Mouse (Mus musculus): Measurements from ENCODE around the gene Klrb1a. TPM values are rescaled to one million over a fixed set of nuclear protein-coding genes. Genes with fewer than 3 reads are reported as not detected.
"Not testable (repeated sequence)": the region's sequence is repeated elsewhere in the genome, so short reads cannot be mapped to it uniquely, and the experiment has no call there.

The Klrb1a gene
- polyA plus RNA-seq (2014; fragmentation: Nextera tagmentation; extraction: Ambion mirVana), result not detected in 2 replicates

DNA sequence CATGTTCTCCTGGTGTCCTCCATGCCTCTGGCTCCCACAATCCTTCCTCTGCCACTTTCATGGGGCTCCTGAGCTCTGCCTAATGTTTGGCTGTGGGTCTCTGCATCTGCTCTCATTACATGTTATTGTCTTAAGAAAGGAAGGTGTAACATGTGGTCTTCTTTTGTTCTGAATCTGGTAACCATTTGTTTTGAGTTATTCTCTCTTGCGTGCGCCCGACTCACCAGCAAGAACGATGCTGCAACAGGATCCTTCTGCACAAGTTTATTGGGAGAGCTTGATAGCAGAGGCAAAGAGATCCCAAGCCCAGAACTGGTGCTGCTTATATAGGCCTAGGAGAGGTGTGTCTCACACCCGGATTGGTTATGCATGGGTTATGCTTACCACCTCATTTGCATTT lies at the start of gene Klrb1a:
Klrb1a (minus strand) TSS at position 101 of the 400 bp plus-strand sequence.
- not testable (repeated sequence) for ATAC-seq (ENCODE audit: low FRiP score); H3K36me3 ChIP-seq (replicated peaks; ENCODE audit: control insufficient read depth, insufficient read depth); H3K4me1 ChIP-seq (replicated peaks; ENCODE audit: control insufficient read depth, insufficient read depth, low read length); H3K27ac ChIP-seq; DNase-seq (ENCODE audit: low spot score); H3K4me3 ChIP-seq (replicated peaks; ENCODE audit: low read length); H3K27me3 ChIP-seq (ENCODE audit: control insufficient read depth, insufficient read depth, low read length); H3K9ac ChIP-seq; H3K9me3 ChIP-seq (ENCODE audit: control insufficient read depth, low read length); H3K4me2 ChIP-seq (replicated peaks)
- 92% methylated on average over 5 of the region's 5 CpGs for WGBS

DNA sequence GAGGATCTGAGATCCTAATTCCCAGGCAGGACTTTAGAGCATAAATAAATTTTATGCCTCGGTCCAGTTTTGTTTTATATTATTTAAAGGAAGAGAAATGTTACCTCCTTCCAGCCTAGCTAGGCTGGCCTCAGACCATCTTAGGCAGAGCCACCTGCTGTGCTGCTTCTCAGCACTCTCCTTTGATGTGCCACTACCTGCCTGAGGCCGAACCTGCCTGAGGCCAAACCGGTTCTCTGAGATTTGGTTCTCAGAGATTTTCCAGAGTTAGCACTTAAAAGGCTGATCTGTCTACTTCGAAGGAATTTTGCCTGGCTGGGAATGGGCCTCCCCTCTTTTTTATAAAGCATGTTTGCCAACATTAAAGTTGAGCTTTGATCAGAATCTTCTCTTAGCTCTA lies 46.6 kb upstream of the Klrb1a start:
- 66% methylated on average over 4 of the region's 4 CpGs for WGBS
- DNase-seq (ENCODE audit: low spot score), result no peak
- 0 out of 2 replicates have a peak, but pooled peaks cover 4% of the 10 kb centered on the region for H3K9me3 ChIP-seq (ENCODE audit: control insufficient read depth, low read length)

GRCm38 (mm10) chr6:128662206-128662605 lies 38.9 kb upstream of the Klrb1a start, which contains the start of gene Clec2h:
Clec2h (plus strand) TSS chr6:128662385.
- no peaks in the 10 kb centered on the region for H3K4me1 ChIP-seq (replicated peaks; ENCODE audit: control insufficient read depth, insufficient read depth, low read length)
- H3K9ac ChIP-seq, result no peak within 1 kb of the TSS
- H3K27me3 ChIP-seq (ENCODE audit: control insufficient read depth, insufficient read depth, low read length), result no peaks in the 10 kb centered on the region
- ATAC-seq (ENCODE audit: low FRiP score) (no peak), DNase-seq (ENCODE audit: low spot score) (no peak)
- H3K9me3 ChIP-seq (ENCODE audit: control insufficient read depth, low read length), result no peaks in the 10 kb centered on the region
- WGBS, result 13% methylated on average over 1 of the region's 1 CpGs
- no peak within 1 kb of the TSS for H3K4me2 ChIP-seq (replicated peaks)
- H3K4me3 ChIP-seq (replicated peaks; ENCODE audit: low read length), result no peak within 1 kb of the TSS
- no peaks in the 10 kb centered on the region for H3K36me3 ChIP-seq (replicated peaks; ENCODE audit: control insufficient read depth, insufficient read depth)
- H3K27ac ChIP-seq, result no peak within 1 kb of the TSS

More for the DNA sequence above, 46.6 kb upstream of the Klrb1a start:
- Histone ChIP-seq H3K36me3 (replicated peaks; ENCODE audit: control insufficient read depth, insufficient read depth) (no peaks in the 10 kb centered on the region), H3K4me2 (replicated peaks) (no peak overlapping the region), H3K27ac (no peak overlapping the region), H3K27me3 (ENCODE audit: control insufficient read depth, insufficient read depth, low read length) (no peaks in the 10 kb centered on the region), H3K9ac (no peak overlapping the region), H3K4me1 (replicated peaks; ENCODE audit: control insufficient read depth, insufficient read depth, low read length) (no peaks in the 10 kb centered on the region), H3K4me3 (replicated peaks; ENCODE audit: low read length) (no peak overlapping the region)
- no peak for ATAC-seq (ENCODE audit: low FRiP score)

DNA sequence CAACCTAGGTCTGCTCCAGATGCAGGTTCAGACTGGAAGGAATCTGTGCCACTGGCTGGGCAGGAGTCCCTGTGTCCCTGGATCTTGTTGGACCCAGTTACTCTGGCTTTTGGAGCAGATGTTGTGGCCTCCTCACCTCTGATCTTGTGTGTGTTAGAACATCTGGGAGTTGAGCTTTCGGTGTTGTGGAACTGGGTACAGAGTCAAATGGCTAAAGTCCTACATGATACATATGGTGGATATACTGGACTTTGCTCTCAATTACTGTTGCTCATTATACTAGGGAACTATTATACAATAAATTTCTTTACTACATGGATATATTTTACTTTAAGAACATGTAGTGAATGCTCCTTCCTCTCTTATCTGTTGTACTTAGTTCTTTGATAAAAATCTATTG lies 37.9 kb upstream of the Klrb1a start:
- Histone ChIP-seq H3K27ac (no peak overlapping the region), H3K4me3 (replicated peaks; ENCODE audit: low read length) (no peak overlapping the region), H3K27me3 (ENCODE audit: control insufficient read depth, insufficient read depth, low read length) (no peaks in the 10 kb centered on the region), H3K36me3 (replicated peaks; ENCODE audit: control insufficient read depth, insufficient read depth) (no peaks in the 10 kb centered on the region), H3K4me1 (replicated peaks; ENCODE audit: control insufficient read depth, insufficient read depth, low read length) (no peaks in the 10 kb centered on the region), H3K4me2 (replicated peaks) (no peak overlapping the region), H3K9ac (no peak overlapping the region), H3K9me3 (ENCODE audit: control insufficient read depth, low read length) (no peaks in the 10 kb centered on the region)
- ATAC-seq (ENCODE audit: low FRiP score), result no peak
- 97% methylated on average over 1 of the region's 1 CpGs for WGBS
- no peak for DNase-seq (ENCODE audit: low spot score)

- WGBS, result 97% methylated on average over 1 of the region's 1 CpGs
- H3K4me2 ChIP-seq (replicated peaks), result no peak overlapping the region
- no peaks in the 10 kb centered on the region for H3K9me3 ChIP-seq (ENCODE audit: control insufficient read depth, low read length)
- no peaks in the 10 kb centered on the region for H3K27me3 ChIP-seq (ENCODE audit: control insufficient read depth, insufficient read depth, low read length)
- H3K4me1 ChIP-seq (replicated peaks; ENCODE audit: control insufficient read depth, insufficient read depth, low read length), result no peaks in the 10 kb centered on the region
- ATAC-seq (ENCODE audit: low FRiP score) (no peak), DNase-seq (ENCODE audit: low spot score) (no peak)
- H3K27ac ChIP-seq, result no peak overlapping the region
- H3K4me3 ChIP-seq (replicated peaks; ENCODE audit: low read length), result no peak overlapping the region
- H3K36me3 ChIP-seq (replicated peaks; ENCODE audit: control insufficient read depth, insufficient read depth), result no peaks in the 10 kb centered on the region
- H3K9ac ChIP-seq, result no peak overlapping the region
Observed at GRCm38 (mm10) chr6:128652938-128653337, 29.6 kb upstream of the Klrb1a start.

- WGBS, result 91% methylated on average over 3 of the region's 7 CpGs
- not testable (repeated sequence) for H3K27ac ChIP-seq; H3K9me3 ChIP-seq (ENCODE audit: control insufficient read depth, low read length); H3K9ac ChIP-seq; DNase-seq (ENCODE audit: low spot score); H3K27me3 ChIP-seq (ENCODE audit: control insufficient read depth, insufficient read depth, low read length); H3K4me2 ChIP-seq (replicated peaks); ATAC-seq (ENCODE audit: low FRiP score); H3K4me3 ChIP-seq (replicated peaks; ENCODE audit: low read length); H3K4me1 ChIP-seq (replicated peaks; ENCODE audit: control insufficient read depth, insufficient read depth, low read length); H3K36me3 ChIP-seq (replicated peaks; ENCODE audit: control insufficient read depth, insufficient read depth)
Observed at GRCm38 (mm10) chr6:128650827-128651226, 27.5 kb upstream of the Klrb1a start.

DNA sequence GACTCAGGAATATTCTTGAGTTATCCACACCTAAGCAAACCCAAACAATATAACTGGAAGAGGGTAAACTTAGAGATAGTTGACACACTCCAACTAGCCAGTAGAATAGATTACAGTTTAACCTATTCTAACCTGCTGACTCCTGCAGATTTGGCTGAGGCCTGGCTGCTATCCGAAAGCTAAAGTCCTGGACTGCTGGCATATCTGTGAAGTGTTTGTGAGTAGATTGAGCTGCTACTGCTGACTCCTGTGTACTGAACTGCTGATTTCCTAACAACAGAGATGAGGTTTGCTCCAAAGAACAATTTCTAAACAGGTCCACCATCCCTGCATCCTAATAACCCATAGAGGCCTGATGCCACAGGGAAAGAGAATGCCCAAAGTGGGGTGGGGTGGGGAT lies 26.9 kb upstream of the Klrb1a start:
- ATAC-seq (ENCODE audit: low FRiP score) (no peak), DNase-seq (ENCODE audit: low spot score) (no peak)
- Histone ChIP-seq H3K4me1 (replicated peaks; ENCODE audit: control insufficient read depth, insufficient read depth, low read length) (no peaks in the 10 kb centered on the region), H3K27ac (no peak overlapping the region), H3K27me3 (ENCODE audit: control insufficient read depth, insufficient read depth, low read length) (no peaks in the 10 kb centered on the region), H3K4me3 (replicated peaks; ENCODE audit: low read length) (no peak overlapping the region), H3K36me3 (replicated peaks; ENCODE audit: control insufficient read depth, insufficient read depth) (no peaks in the 10 kb centered on the region), H3K9ac (no peak overlapping the region), H3K9me3 (ENCODE audit: control insufficient read depth, low read length) (no peaks in the 10 kb centered on the region), H3K4me2 (replicated peaks) (no peak overlapping the region)
- 92% methylated on average over 1 of the region's 1 CpGs for WGBS

- Histone ChIP-seq H3K9ac (no peak overlapping the region), H3K27me3 (ENCODE audit: control insufficient read depth, insufficient read depth, low read length) (no peaks in the 10 kb centered on the region), H3K4me3 (replicated peaks; ENCODE audit: low read length) (no peak overlapping the region), H3K4me1 (replicated peaks; ENCODE audit: control insufficient read depth, insufficient read depth, low read length) (no peaks in the 10 kb centered on the region), H3K36me3 (replicated peaks; ENCODE audit: control insufficient read depth, insufficient read depth) (no peaks in the 10 kb centered on the region), H3K4me2 (replicated peaks) (no peak overlapping the region), H3K27ac (no peak overlapping the region), H3K9me3 (ENCODE audit: control insufficient read depth, low read length) (no peaks in the 10 kb centered on the region)
- WGBS, result 97% methylated on average over 3 of the region's 3 CpGs
- ATAC-seq (ENCODE audit: low FRiP score) (no peak), DNase-seq (ENCODE audit: low spot score) (no peak)
Observed at GRCm38 (mm10) chr6:128649681-128650080, 26.3 kb upstream of the Klrb1a start.

DNA sequence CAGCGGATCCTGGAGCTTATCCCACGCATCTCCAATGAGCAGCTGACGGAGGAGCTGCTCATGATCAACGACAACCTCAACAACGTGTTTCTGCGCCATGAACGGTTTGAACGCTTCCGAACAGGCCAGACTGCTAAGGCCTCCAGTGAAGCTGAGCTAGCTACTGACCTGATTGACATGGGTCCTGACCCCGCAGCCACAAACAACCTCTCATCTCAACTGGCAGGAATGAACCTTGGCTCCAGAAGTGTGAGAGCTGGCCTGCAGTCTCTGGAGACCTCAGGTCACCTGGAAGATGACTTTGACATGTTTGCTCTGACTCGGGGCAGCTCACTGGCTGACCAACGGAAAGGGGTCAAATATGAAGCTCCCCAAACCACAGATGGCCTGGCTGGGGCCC lies 22.4 kb upstream of the Klrb1a start:
- not testable (repeated sequence) for H3K27ac ChIP-seq; H3K36me3 ChIP-seq (replicated peaks; ENCODE audit: control insufficient read depth, insufficient read depth); H3K9me3 ChIP-seq (ENCODE audit: control insufficient read depth, low read length); ATAC-seq (ENCODE audit: low FRiP score); H3K4me2 ChIP-seq (replicated peaks); H3K9ac ChIP-seq; H3K27me3 ChIP-seq (ENCODE audit: control insufficient read depth, insufficient read depth, low read length); DNase-seq (ENCODE audit: low spot score); H3K4me3 ChIP-seq (replicated peaks; ENCODE audit: low read length); H3K4me1 ChIP-seq (replicated peaks; ENCODE audit: control insufficient read depth, insufficient read depth, low read length)
- WGBS, result 93% methylated on average over 12 of the region's 12 CpGs

- H3K4me1 ChIP-seq (replicated peaks; ENCODE audit: control insufficient read depth, insufficient read depth, low read length); H3K4me2 ChIP-seq (replicated peaks); H3K27me3 ChIP-seq (ENCODE audit: control insufficient read depth, insufficient read depth, low read length); H3K27ac ChIP-seq; H3K36me3 ChIP-seq (replicated peaks; ENCODE audit: control insufficient read depth, insufficient read depth); ATAC-seq (ENCODE audit: low FRiP score); H3K4me3 ChIP-seq (replicated peaks; ENCODE audit: low read length); DNase-seq (ENCODE audit: low spot score); H3K9me3 ChIP-seq (ENCODE audit: control insufficient read depth, low read length); H3K9ac ChIP-seq: not testable (repeated sequence)
- 95% methylated on average over 20 of the region's 20 CpGs for WGBS
Observed at GRCm38 (mm10) chr6:128644694-128645093, 21.4 kb upstream of the Klrb1a start.
